Mouse (Mus musculus) liver, embryonic 13.5 days (tissue): ENCODE measurements at regions not wholly inside any gene's neighbourhood (a gene's known extent, or its start where the extent isn't known, plus 50 kb on each side); places are given as distances from the start of the nearest gene placed in this dataset.
A peak's percentile ranks its signal among the peaks of the same experiment; 100 is the strongest.

ENCODE experiments used
- ATAC-seq: fragments of 200-750 bp; cut with Nextera tagmentation; 2 replicates; pipeline ENCODE4 v1.8.0; 2017; ENCODE audit warnings: low read depth, mild to moderate bottlenecking, moderate number of reproducible peaks, moderate library complexity
- DNase-seq: peaks from one replicate; pipeline ENCODE4 v3.0.0; 2022
- H3K27ac ChIP-seq: fragments of 300-500 bp; sonication (generic); 2 replicates; pipeline ENCODE4 v1.5.1; 2015; ENCODE audit warnings: moderate library complexity, mild to moderate bottlenecking, inconsistent platforms
- H3K27me3 ChIP-seq: fragments of 300-500 bp; sonication (generic); 2 replicates; pipeline ENCODE4 v1.6.1; 2015; ENCODE audit warnings: mild to moderate bottlenecking, inconsistent platforms
- H3K36me3 ChIP-seq: fragments of 300-500 bp; sonication (generic); 2 replicates; pipeline ENCODE4 v1.6.1; 2015; ENCODE audit warnings: mild to moderate bottlenecking, inconsistent platforms
- H3K4me1 ChIP-seq: fragments of 300-500 bp; sonication (generic); replicated peaks from 2 replicates; pipeline ENCODE4 v1.6.1; 2015; ENCODE audit warnings: inconsistent platforms
- H3K4me2 ChIP-seq: fragments of 300-500 bp; sonication (generic); 2 replicates; pipeline ENCODE4 v1.6.1; 2015; ENCODE audit warnings: inconsistent platforms, mild to moderate bottlenecking, moderate library complexity
- H3K4me3 ChIP-seq: fragments of 300-500 bp; sonication (generic); replicated peaks from 2 replicates; pipeline ENCODE4 v1.5.1; 2015; ENCODE audit warnings: mild to moderate bottlenecking, inconsistent platforms
- H3K9ac ChIP-seq: fragments of 300-500 bp; sonication (generic); 2 replicates; pipeline ENCODE4 v1.6.1; 2015; ENCODE audit warnings: mild to moderate bottlenecking, inconsistent platforms
- H3K9me3 ChIP-seq: fragments of 300-500 bp; sonication (generic); replicated peaks from 2 replicates; pipeline ENCODE4 v1.6.1; 2016; ENCODE audit warnings: inconsistent platforms
- WGBS: fragments of 180-500 bp; shearing (Covaris S2); methylation state at CpG from one replicate; pipeline ENCODE4 v1.1.7; 2015; ENCODE audit not compliant: insufficient replicate concordance; 5-methylcytosine and 5-hydroxymethylcytosine counted together

DNA sequence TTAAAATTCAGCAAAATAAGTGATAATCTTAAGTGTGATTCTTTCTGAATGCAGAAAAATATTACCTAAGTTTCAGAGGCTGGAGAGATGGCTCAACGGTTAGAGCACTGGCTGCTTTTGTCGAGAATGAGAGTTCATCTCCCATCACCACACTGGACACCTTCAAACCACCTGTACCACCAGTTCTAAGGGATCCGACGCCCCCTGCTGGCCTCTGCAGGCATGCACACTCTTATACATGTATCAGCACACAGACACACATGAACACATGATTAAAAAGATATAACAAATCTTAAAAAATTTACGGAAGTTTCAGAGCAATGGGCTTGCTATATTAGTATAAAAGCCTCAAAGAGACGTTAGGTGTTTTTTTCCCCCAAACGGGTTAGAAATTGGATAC, 80.9 kb upstream of the Ubash3b start:
- H3K4me3 ChIP-seq, result no peak overlapping the region
- no peaks in the 10 kb centered on the region for H3K36me3 ChIP-seq
- 65% methylated on average over 7 of the region's 7 CpGs for WGBS
- ATAC-seq (no peak), DNase-seq (no peak)
- no peaks in the 10 kb centered on the region for H3K4me1 ChIP-seq
- no peak overlapping the region for H3K27ac ChIP-seq
- H3K27me3 ChIP-seq, result no peaks in the 10 kb centered on the region
- no peaks in the 10 kb centered on the region for H3K9me3 ChIP-seq
- H3K9ac ChIP-seq, result no peak overlapping the region
- no peak overlapping the region for H3K4me2 ChIP-seq

DNA sequence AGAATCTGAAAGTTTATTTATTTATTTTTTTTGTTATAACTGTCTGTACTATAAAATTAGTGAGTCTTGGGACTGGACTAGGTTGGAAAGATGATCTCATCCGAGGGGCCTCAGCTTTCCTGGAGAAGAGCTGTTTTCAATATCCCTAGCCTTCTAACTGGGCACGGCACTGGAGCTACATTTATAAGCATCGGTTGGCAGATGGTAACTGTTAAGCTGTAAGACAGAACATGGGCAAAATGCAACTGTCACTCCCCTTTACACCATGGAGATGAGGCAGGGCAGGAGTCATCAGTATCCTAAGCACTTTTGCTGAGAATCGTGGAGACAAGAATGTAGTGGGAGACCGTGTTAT, 77.6 kb upstream of the Ubash3b start:
- 62% methylated on average over 5 of the region's 5 CpGs for WGBS

DNA sequence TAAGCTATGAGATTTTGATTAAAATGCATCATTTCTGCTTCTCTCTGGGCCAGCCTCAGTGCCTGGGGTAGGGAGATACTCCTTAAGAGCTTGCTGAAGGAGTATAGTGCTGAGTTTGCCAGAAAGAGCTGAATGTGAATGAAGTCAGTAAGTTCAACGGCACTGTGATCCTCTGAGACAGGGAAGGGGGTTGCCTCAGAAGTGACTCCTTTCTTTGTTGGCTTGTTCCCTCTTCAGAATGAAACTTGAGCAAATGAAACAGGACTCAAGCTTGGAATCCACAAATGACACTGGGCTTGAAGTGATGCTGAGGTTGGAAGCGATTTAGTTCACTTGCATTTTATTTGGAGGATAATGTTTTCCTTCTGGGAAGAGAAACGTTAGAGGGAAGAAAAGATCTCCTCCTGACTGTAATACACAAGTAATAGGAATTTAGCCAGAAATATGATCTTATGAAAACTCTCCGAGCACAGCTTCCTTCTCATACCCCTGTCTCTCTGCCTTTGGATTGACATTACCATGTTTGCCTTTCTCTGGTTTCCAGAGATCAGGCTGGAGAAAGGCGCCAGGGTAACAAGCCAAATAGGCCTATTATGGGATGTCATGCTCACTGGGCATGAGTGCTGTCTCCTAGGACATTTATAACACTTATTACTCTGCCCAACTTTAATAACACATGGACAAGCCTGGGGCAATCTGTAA, 77.0 kb upstream of the Ubash3b start:
- Histone ChIP-seq H3K27ac (no peak overlapping the region), H3K4me2 (no peak overlapping the region), H3K4me3 (no peak overlapping the region), H3K9me3 (no peaks in the 10 kb centered on the region), H3K4me1 (no peaks in the 10 kb centered on the region), H3K9ac (no peak overlapping the region), H3K27me3 (no peaks in the 10 kb centered on the region), H3K36me3 (no peaks in the 10 kb centered on the region)
- DNase-seq (no peak), ATAC-seq (no peak)
- WGBS, result 54% methylated on average over 5 of the region's 5 CpGs

More for the DNA sequence above, 77.6 kb upstream of the Ubash3b start:
- ATAC-seq, result no peak
- Histone ChIP-seq H3K4me1 (no peaks in the 10 kb centered on the region), H3K9ac (no peak overlapping the region), H3K27me3 (no peaks in the 10 kb centered on the region), H3K36me3 (no peaks in the 10 kb centered on the region), H3K27ac (no peak overlapping the region), H3K4me3 (no peak overlapping the region), H3K4me2 (no peak overlapping the region), H3K9me3 (no peaks in the 10 kb centered on the region)
- no peak for DNase-seq

DNA sequence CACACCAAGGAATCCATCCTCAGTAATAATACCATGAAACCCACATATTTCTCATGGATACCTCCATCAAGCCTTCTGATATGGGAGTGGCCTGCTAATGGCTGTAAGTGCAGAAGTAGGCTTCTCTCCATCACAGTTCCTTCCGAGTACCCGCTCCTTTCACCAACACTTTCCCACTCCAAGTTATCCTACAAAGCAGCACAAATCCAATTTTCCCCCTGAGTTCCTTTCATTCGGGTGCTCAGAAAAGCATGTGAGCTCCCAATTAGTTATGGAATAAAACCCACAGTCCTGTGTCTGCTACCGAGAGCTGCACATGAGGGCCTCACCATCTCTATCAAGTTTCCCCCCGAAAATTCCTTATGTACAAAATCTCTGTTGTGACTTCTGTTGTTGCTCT, 75.8 kb upstream of the Ubash3b start:
- no peaks in the 10 kb centered on the region for H3K4me1 ChIP-seq
- ATAC-seq, result no peak

DNA sequence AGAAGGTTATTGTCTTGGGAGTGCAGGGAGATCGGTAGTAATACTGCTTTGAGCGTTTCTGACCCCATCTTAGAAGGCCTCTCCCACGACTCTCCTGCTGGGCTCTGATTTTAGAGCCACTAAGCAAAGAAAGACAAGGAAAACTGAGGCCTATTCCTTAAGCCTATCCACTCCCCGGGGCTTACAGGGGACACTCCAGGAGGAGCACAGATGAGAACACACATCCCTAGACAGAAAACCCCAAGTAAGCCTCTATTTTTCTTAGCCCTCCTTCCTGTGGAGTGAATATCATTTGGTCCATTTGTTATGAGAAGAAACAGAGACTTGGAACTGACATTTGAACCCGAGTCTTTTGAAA, 67.7 kb upstream of the Ubash3b start:
- no peak for ATAC-seq
- H3K27ac ChIP-seq, result no peak overlapping the region; the same call in 1 of the 2 replicates
- 13% methylated on average over 5 of the region's 5 CpGs for WGBS

More for the DNA sequence above, 75.8 kb upstream of the Ubash3b start:
- Histone ChIP-seq H3K27me3 (no peaks in the 10 kb centered on the region), H3K4me3 (no peak overlapping the region), H3K9me3 (no peaks in the 10 kb centered on the region), H3K4me2 (no peak overlapping the region), H3K9ac (no peak overlapping the region), H3K27ac (no peak overlapping the region), H3K36me3 (no peaks in the 10 kb centered on the region)
- WGBS, result 69% methylated on average over 5 of the region's 5 CpGs
- DNase-seq, result no peak

DNA sequence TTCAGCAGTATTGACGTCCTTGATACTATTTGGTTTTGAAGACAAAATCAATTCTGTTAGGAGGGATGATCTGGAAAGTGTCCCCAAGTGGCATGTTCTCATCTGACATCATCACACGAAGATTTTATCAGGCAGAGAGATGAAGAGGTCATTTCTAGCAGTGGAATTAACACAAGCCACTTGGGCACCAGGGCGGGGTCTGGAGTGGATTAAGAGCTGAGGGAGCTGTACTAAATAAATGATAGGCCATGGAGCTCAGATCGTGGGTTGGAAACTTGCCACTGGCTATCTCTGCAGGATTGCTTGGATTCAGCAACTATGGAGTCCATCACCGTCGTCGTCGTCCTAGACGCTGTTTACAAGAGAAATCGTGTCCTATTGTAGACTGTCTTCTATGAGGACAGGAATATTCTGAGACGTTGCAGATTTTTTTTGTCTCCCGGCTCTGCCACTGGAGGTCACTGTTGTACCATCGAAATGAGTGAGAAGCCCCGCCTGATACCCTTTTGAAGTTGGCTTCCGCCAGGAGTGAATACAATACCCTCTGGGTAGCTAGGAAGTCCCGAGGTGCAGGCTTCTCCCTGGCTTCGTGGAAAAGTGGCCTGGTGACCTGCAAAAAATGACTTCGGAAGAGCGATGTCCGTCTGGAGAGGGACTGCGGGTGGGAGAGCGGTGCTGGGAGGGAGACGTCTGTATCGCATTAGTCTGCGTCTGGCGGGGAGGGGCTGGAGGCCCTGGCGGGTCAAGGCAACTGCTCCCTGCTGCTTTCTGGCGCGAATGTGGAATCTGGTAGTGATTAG, 67.1 kb upstream of the Ubash3b start:
- H3K4me2 ChIP-seq, result peak overlapping the region; percentile 63
- no peak overlapping the region for H3K27ac ChIP-seq
- no peaks in the 10 kb centered on the region for H3K9me3 ChIP-seq
- H3K9ac ChIP-seq, result peak overlapping the region; percentile 59; the same call in 1 of the 2 replicates
- no peaks in the 10 kb centered on the region for H3K36me3 ChIP-seq
- WGBS, result 3% methylated on average over 29 of the region's 29 CpGs
- peak; percentile 57 for ATAC-seq
- peak; percentile 44 for DNase-seq
- H3K4me3 ChIP-seq, result peak overlapping the region; percentile 50
- no peaks in the 10 kb centered on the region for H3K27me3 ChIP-seq
- H3K4me1 ChIP-seq, result 0 out of 2 replicates have a peak, but pooled peaks cover 5% of the 10 kb centered on the region

More for the DNA sequence above, 67.7 kb upstream of the Ubash3b start:
- H3K36me3 ChIP-seq, result no peaks in the 10 kb centered on the region
- H3K4me3 ChIP-seq, result peak overlapping the region; percentile 50
- peak overlapping the region; percentile 59; the same call in 1 of the 2 replicates for H3K9ac ChIP-seq
- no peak for DNase-seq
- no peaks in the 10 kb centered on the region for H3K27me3 ChIP-seq
- no peaks in the 10 kb centered on the region for H3K9me3 ChIP-seq
- peak overlapping the region; percentile 63 for H3K4me2 ChIP-seq
- H3K4me1 ChIP-seq, result 0 out of 2 replicates have a peak, but pooled peaks cover 5% of the 10 kb centered on the region

DNA sequence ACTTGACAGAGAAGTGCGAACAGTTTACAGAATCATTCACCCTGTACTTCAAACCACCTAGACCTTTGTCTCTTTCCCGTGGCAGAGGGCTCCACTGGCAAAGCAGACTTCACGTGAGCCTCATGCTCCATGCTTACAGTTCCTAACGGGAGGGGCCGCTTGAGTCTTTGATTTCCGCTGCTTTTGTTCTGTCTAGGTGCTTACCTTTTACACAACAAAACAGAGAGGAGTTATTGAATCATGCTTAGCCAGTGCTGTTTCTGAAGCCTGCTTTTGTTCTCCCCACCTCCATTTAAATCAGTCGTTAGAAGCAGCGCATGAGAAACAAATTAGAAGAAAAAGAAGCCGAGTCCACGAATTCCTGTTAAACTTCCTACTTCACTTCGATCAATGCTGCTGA, 61.9 kb upstream of the Ubash3b start:
- Histone ChIP-seq H3K9me3 (no peaks in the 10 kb centered on the region), H3K27ac (no peak overlapping the region), H3K4me1 (no peaks in the 10 kb centered on the region), H3K4me2 (no peak overlapping the region), H3K36me3 (no peaks in the 10 kb centered on the region), H3K4me3 (no peak overlapping the region), H3K27me3 (peaks cover 11% of the 10 kb centered on the region; the same call in 1 of the 2 replicates), H3K9ac (no peak overlapping the region)
- no peak for DNase-seq
- ATAC-seq, result no peak
- 68% methylated on average over 11 of the region's 11 CpGs for WGBS

DNA sequence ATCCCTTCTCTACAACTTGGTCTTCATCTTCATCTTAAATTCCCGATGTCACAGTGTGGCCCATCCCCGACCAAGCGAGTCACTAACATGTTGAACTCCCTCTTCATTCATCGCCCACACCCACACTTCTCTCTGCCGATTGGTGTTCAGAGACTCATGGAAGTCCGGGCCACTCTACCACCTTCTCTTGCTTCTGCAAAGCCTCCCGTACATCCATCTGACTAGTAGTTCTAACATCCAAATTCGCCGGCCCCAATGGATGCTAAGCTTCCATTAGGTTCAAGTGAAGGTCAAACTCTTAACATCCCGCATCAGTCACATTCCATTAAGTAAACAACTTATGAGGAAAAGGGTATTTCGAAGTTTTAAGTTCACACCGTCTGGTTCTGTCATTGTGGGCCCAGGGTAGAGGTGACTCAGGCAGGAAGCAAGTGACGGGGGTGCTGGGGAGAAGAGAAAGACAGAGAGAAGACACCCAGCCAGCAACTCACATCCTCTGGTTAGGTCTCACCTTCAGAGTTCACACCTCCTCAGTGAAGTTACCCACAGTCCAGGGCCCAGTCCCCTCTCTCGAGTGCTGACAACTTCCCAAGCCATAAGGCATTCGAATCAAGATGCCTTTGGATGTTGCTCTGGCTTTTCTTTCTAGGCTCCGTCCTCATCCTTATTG, 61.0 kb upstream of the Ubash3b start:
- Histone ChIP-seq H3K4me3 (no peak overlapping the region), H3K9ac (no peak overlapping the region), H3K36me3 (no peaks in the 10 kb centered on the region), H3K9me3 (no peaks in the 10 kb centered on the region), H3K4me1 (no peaks in the 10 kb centered on the region), H3K27ac (no peak overlapping the region), H3K4me2 (no peak overlapping the region), H3K27me3 (peaks cover 11% of the 10 kb centered on the region; the same call in 1 of the 2 replicates)
- ATAC-seq (no peak), DNase-seq (no peak)
- 68% methylated on average over 16 of the region's 16 CpGs for WGBS

DNA sequence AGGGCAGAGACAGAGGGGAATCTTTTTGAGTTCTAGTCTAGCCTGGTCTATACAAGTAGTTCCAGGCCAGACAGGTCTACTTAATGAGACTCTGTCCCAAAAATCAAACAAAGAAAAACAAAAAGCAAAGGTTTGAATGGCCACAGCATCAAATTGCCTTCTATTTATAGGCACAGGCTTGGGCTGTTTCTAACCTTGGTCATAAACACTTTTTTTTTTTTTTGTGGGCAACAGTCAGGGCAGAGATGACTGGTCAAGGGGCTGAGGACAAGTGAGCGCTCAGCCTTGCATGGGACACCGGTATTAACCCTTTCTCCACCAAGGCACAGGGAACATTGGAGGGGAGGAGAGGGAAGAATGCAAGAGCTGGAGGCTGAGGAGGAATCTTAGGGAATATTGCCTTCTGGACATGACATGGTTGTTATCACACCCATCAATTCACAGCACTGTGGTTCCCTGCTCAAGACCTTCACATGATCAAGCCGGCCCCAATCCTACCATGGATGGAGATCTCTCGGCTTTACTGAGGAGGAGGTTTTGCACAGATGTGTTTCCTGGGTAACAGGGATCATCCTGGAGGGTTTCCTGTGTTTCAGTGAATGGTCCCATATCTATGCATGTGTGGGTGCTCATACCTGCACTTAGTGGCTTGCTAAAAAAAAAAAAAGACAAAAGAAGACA, 59.8 kb upstream of the Ubash3b start:
- 58% methylated on average over 4 of the region's 4 CpGs for WGBS
- Histone ChIP-seq H3K4me3 (no peak overlapping the region), H3K9ac (no peak overlapping the region), H3K27ac (no peak overlapping the region), H3K27me3 (peaks cover 11% of the 10 kb centered on the region; the same call in 1 of the 2 replicates), H3K4me2 (no peak overlapping the region), H3K9me3 (no peaks in the 10 kb centered on the region), H3K36me3 (no peaks in the 10 kb centered on the region), H3K4me1 (no peaks in the 10 kb centered on the region)
- DNase-seq (no peak), ATAC-seq (no peak)

DNA sequence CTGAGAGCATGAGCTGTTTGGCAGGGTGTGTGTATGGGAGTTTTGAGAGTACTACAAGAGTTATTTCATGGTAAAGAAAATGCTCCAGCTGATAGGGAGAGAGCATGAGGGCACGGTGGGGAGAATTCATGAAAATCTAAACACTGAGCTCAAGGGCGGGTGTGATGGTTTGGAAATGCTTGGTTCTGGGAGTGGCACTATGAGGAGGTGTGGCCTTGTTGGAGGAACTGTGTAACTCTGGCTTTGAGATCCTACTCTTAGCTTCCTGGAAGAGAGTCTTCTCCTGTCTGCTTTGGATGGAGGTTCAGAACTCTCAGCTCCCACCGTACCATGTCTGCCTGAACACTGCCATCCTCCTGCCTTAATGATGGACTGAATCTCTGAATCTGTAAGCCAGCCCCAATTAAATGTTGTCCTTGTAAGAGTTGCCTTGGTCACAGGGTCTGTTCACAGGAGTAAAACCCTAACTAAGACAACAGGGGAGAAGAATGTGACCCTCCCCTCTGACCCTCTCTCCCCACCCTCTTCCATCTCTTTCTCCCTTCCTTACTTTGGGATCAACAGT, 58.7 kb upstream of the Ubash3b start:
- Histone ChIP-seq H3K4me3 (no peak overlapping the region), H3K27ac (no peak overlapping the region), H3K27me3 (peaks cover 11% of the 10 kb centered on the region; the same call in 1 of the 2 replicates), H3K9me3 (no peaks in the 10 kb centered on the region), H3K9ac (no peak overlapping the region), H3K36me3 (no peaks in the 10 kb centered on the region), H3K4me1 (peaks cover 5% of the 10 kb centered on the region), H3K4me2 (no peak overlapping the region)
- 71% methylated on average over 3 of the region's 3 CpGs for WGBS
- DNase-seq (no peak), ATAC-seq (no peak)

DNA sequence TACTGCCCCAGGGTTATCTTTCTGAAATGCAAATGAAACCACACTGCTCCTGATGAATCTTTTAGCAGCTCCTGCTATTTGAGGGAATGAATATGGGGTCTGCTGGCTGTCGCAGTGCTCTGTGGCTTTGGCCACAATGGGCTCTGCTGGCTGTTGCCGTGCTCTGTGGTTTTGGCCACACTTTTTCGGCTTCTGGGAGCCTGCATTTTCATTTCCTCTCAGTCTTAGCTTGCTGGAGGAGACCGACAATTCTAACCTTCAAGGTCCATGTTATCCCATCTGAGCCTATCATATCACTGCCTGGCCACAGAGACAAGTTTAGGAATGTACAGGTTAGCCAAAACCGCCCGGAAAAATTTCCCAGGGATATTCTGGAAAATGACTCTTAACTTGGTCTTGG, 57.2 kb upstream of the Ubash3b start:
- Histone ChIP-seq H3K36me3 (no peaks in the 10 kb centered on the region), H3K9ac (no peak overlapping the region), H3K9me3 (no peaks in the 10 kb centered on the region), H3K4me1 (peaks cover 11% of the 10 kb centered on the region), H3K27ac (no peak overlapping the region), H3K27me3 (peaks cover 11% of the 10 kb centered on the region; the same call in 1 of the 2 replicates), H3K4me2 (no peak overlapping the region), H3K4me3 (no peak overlapping the region)
- DNase-seq, result no peak
- 37% methylated on average over 6 of the region's 6 CpGs for WGBS
- ATAC-seq, result no peak
